Mouse (Mus musculus): ENCODE measurements at regions not wholly inside any gene's neighbourhood (a gene's known extent, or its start where the extent isn't known, plus 50 kb on each side); places are given as distances from the start of the nearest gene placed in this dataset.

DNA sequence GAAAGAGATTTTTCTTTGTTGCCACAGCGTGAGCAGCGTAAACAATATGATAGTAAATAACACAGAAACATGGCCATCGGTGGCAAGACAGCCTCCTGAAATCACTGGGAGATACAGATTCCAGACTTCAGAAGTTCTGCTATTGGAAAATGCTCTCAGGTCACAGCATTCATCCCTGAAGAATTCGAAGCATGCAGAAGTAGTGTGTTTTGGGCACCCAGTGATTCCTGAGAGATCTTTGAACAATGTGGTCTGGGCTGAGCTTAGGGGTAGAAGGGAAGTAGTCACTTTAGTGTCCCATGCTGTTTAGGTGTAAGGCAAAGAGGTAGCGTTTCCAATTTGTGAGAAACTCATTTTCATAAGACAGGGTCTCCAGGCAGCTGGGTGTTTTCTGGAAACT lies 126.3 kb upstream of the Tom1l1 start:
- TF ChIP-seq POLR2A (IDR thresholded peaks at IDR 0.05; ENCODE audit: insufficient read depth, low read depth, low read length) (no peak), CTCF (IDR thresholded peaks at IDR 0.05; ENCODE audit: insufficient read depth, low read depth, low read length) (no peak)

Data from olfactory bulb, adult 2 months (tissue).